Mouse (Mus musculus) liver, embryonic 14.5 days (tissue): ENCODE results near the gene Tgm5. TPM values are rescaled to one million over a fixed set of nuclear protein-coding genes. Genes with fewer than 3 reads are reported as not detected.
"Not testable (repeated sequence)": the region's sequence is repeated elsewhere in the genome, so short reads cannot be mapped to it uniquely, and the experiment has no call there.

Experiments used
- ATAC-seq: fragments of 200-750 bp; cut with Nextera tagmentation; 2 replicates; pipeline ENCODE4 v1.8.0; 2017; ENCODE audit warnings: moderate number of reproducible peaks, mild to moderate bottlenecking, moderate library complexity; ENCODE audit not compliant: insufficient read depth
- DNase-seq, 3 experiments: peaks; one replicate each; pipeline ENCODE4 v3.0.0-alpha.2; 2012 to 2013; ENCODE audit warnings: low read depth in 3 of 3, low spot score in 3 of 3
- H3K27ac ChIP-seq: fragments of 300-500 bp; sonication (generic); 2 replicates; pipeline ENCODE4 v1.5.1; 2014; ENCODE audit warnings: moderate library complexity, mild to moderate bottlenecking, control low read depth, inconsistent platforms
- H3K27me3 ChIP-seq: fragments of 300-500 bp; sonication (generic); 2 replicates; pipeline ENCODE4 v1.6.1; 2014; ENCODE audit warnings: mild to moderate bottlenecking, low read length, moderate library complexity; ENCODE audit not compliant: control insufficient read depth, insufficient read depth
- H3K36me3 ChIP-seq: fragments of 300-500 bp; sonication (generic); replicated peaks from 2 replicates; pipeline ENCODE4 v1.6.1; 2014; ENCODE audit warnings: low read depth; ENCODE audit not compliant: control insufficient read depth, insufficient read depth
- H3K4me1 ChIP-seq, 2 experiments: fragments of 200-500 bp in 1 of 2; fragments of 300-500 bp in 1 of 2; sonication (generic) in 1 of 2; replicated peaks; 2 replicates each; pipeline ENCODE4 v1.6.1; 2012 to 2014; ENCODE audit warnings: antibody characterized with exemption in 1 of 2, inconsistent platforms in 1 of 2, low read length in 1 of 2; ENCODE audit not compliant: control insufficient read depth in 2 of 2, insufficient read depth in 2 of 2
- H3K4me2 ChIP-seq: fragments of 300-500 bp; sonication (generic); 2 replicates; pipeline ENCODE4 v1.6.1; 2014; ENCODE audit warnings: low read depth, mild to moderate bottlenecking, control low read depth, moderate library complexity
- H3K4me3 ChIP-seq, 2 experiments: fragments of 200-500 bp in 1 of 2; fragments of 300-500 bp in 1 of 2; sonication (generic) in 1 of 2; 2 replicates each; pipeline ENCODE4 v1.5.1; 2012 to 2014; ENCODE audit warnings: low read depth in 2 of 2, low read length in 2 of 2, mild to moderate bottlenecking in 2 of 2, control low read depth in 1 of 2, inconsistent platforms in 1 of 2, moderate library complexity in 1 of 2; ENCODE audit not compliant: insufficient read depth in 1 of 2
- H3K9ac ChIP-seq: fragments of 300-500 bp; sonication (generic); replicated peaks from 2 replicates; pipeline ENCODE4 v1.6.1; 2014; ENCODE audit warnings: mild to moderate bottlenecking, control low read depth, moderate library complexity
- H3K9me3 ChIP-seq: fragments of 300-500 bp; sonication (generic); 2 replicates; pipeline ENCODE4 v1.6.1; 2016; ENCODE audit warnings: low read length, mixed read lengths; ENCODE audit not compliant: control insufficient read depth
- CTCF ChIP-seq: IDR thresholded peaks from 2 replicates; pipeline ENCODE4 v1.5.1; 2016; ENCODE audit warnings: antibody characterized with exemption, low read depth, control low read depth
- EP300 ChIP-seq: IDR thresholded peaks from 2 replicates; pipeline ENCODE4 v1.6.1; 2016; ENCODE audit warnings: antibody characterized with exemption, low read depth
- WGBS: fragments of 180-500 bp; shearing (Covaris S2); extraction: QIAGEN DNeasy Blood & Tissue Kit; methylation state at CpG from one replicate; pipeline ENCODE4 v1.1.7; 2014; ENCODE audit not compliant: insufficient replicate concordance; 5-methylcytosine and 5-hydroxymethylcytosine counted together
- polyA plus RNA-seq, 2 experiments: library from polyadenylated mRNA; depleted of rRNA in 1 of 2; stranded (reverse) in 1 of 2; unstranded in 1 of 2; fragments of >200 nt; fragmentation: Nextera tagmentation in 1 of 2; extraction: Ambion mirVana in 1 of 2; gene quantifications; 2 replicates each; pipeline versions ENCODE4 v1.2.1 to v1.2.3; 2012 to 2014

Tgm5 gene
- polyA plus RNA-seq, 2 experiments = not detected

DNA sequence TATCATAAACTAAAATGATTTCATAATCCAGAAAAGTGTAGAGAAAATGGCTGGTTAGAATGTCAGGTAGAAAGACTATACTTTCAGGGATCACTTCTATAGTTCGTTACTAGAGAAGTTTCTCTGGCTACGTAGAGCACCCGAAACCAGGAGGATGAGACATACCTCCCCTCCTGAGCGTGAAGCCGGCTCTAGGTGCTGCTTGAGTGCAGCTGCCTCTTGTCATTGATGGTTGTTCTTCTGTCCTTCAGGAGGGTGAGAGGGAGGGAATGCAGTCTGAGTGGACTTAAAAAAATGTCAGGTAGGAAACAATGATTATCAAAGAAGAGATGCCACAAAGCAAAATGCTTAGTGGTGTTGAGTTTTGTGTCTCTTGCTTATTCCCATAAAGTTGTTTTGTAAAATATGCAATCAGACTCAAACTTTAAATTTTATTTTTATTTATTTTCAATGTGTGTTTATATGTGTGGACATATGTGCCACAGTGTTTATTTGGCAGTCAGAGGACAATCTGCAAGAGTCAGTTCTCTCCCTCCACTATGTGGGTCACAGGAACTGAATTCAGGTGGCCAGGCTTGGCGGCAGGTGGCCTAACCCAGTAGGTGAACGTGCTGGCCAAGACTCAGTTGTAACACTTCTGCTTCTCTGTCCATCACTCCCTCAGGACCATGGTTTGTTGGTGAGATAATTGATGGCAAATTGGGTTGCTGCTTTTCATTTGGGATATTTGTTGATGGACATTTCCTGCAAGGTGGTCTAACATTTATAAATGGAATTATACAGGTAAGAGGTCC is 81.4 kb downstream of the Tgm5 start:
- Histone ChIP-seq H3K36me3 (no peaks in the 10 kb centered on the region), H3K4me1 (peaks cover 3% of the 10 kb centered on the region in 2 experiments; a peak in 3 of 4 replicates), H3K27me3 (no peaks in the 10 kb centered on the region), H3K4me2 (no peak overlapping the region), H3K27ac (no peak overlapping the region), H3K9me3 (no peaks in the 10 kb centered on the region), H3K4me3 (no peak overlapping the region), H3K9ac (no peak overlapping the region)
- WGBS = 76% methylated on average over 7 of the region's 7 CpGs
- DNase-seq (no peak), ATAC-seq (no peak)
- no peak for TF ChIP-seq EP300
- TF ChIP-seq CTCF = no peak

DNA sequence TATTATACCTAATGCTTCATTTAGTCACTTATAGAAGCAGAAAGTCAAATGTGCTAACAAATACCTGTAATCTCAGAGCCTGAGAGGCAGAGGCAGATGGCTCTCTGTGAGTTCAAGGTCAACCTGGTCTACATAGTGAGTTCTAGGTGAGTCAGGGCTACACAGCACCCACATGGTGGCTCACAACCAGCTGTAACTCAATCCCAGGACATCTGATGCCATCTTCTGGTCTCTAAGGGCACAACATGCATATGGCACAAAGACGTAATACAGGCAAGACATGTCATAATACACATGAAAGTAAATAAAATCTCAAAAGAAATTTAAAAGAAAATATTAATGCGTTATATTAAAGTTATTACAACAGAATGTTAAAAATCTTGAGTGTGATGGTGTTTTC is 82.1 kb downstream of the Tgm5 start:
- no peaks in the 10 kb centered on the region for H3K9me3 ChIP-seq

DNA sequence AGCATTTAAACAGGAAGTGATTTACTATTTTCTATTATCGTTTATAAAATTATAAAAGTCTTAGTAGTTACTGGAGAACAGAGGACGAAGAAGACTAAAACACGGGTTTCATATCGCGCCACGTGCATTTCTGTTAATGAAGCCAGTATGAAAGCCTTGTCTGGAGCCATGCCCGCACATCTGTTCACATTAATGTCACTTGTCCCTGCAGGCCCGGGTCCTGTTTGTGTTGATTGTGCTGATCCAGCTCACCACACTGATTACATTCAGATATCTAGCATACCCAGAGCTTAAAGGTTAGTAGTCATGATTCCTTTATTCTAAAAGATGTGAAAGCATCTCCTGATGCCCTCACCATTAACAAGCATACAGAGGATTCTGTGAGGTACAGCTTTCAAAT is 86.8 kb downstream of the Tgm5 start:
- Histone ChIP-seq H3K4me3 (no peak overlapping the region), H3K27me3 (no peaks in the 10 kb centered on the region), H3K4me1 (peaks cover 0 to 6% of the 10 kb centered on the region in 2 experiments; a peak in 2 of 4 replicates), H3K9me3 (no peaks in the 10 kb centered on the region), H3K4me2 (no peak overlapping the region), H3K27ac (no peak overlapping the region), H3K9ac (no peak overlapping the region), H3K36me3 (no peaks in the 10 kb centered on the region)
- WGBS = 57% methylated on average over 8 of the region's 8 CpGs
- peak in 2 of 3 experiments; percentile 29 to 33 for DNase-seq
- TF ChIP-seq CTCF = no peak
- peak; percentile 49 for TF ChIP-seq EP300
- peak; percentile 57; the same call in 1 of the 2 replicates for ATAC-seq

More for the DNA sequence above, 82.1 kb downstream of the Tgm5 start:
- 69% methylated on average over 2 of the region's 2 CpGs for WGBS
- no peak overlapping the region for H3K4me2 ChIP-seq
- no peaks in the 10 kb centered on the region for H3K27me3 ChIP-seq
- TF ChIP-seq EP300 (no peak), CTCF (peak; percentile 68)
- ATAC-seq = no peak
- no peaks in the 10 kb centered on the region for H3K36me3 ChIP-seq
- H3K27ac ChIP-seq = no peak overlapping the region
- no peak overlapping the region for H3K4me3 ChIP-seq
- H3K9ac ChIP-seq = no peak overlapping the region
- H3K4me1 ChIP-seq = peaks cover 0 to under 1% of the 10 kb centered on the region in 2 experiments; a peak in 2 of 4 replicates
- peak in 1 of 3 experiments; percentile 22 for DNase-seq

DNA sequence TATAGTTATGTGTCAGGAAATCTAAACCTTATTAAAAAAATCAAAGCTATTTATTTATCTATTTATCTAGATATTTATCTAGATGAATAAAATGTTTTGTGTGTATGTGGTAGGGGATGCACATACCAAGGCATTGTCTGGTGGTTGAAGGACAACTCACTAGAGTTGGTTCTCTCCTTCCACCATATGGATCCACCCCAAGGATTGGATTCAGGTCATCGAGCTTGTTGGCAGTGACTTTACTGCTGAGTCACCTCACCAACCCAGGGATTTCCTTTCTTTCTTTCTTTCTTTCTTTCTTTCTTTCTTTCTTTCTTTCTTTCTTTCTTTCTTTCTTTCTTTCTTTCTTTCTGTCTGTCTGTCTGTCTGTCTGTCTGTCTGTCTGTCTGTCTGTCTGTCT is 89.0 kb downstream of the Tgm5 start:
- not testable (repeated sequence) for H3K36me3 ChIP-seq, H3K27me3 ChIP-seq, H3K4me2 ChIP-seq, H3K27ac ChIP-seq, DNase-seq, H3K4me3 ChIP-seq, H3K4me1 ChIP-seq, ATAC-seq, H3K9ac ChIP-seq, H3K9me3 ChIP-seq
- 52% methylated on average over 1 of the region's 1 CpGs for WGBS

Other genes with a start within 250 kb of the Tgm5 start
- 7.6 and 13.7 TPM in 2 replicates for gene Cdan1, start 235.7 kb downstream of the Tgm5 start, polyA plus RNA-seq (2012; rRNA removed)
- gene Cdan1, start 235.7 kb downstream of the Tgm5 start, polyA plus RNA-seq (2014; fragmentation: Nextera tagmentation; extraction: Ambion mirVana) = 4.8 and 6.1 TPM in 2 replicates
- 0.60 and 0.81 TPM in 2 replicates for gene Ttbk2, start 235.2 kb downstream of the Tgm5 start, polyA plus RNA-seq (2012; rRNA removed)
- gene Ttbk2, start 235.2 kb downstream of the Tgm5 start, polyA plus RNA-seq (2014; fragmentation: Nextera tagmentation; extraction: Ambion mirVana) = 0.42 and 0.54 TPM in 2 replicates
- 5.1 and 6.0 TPM in 2 replicates for gene Ubr1, start 115.1 kb downstream of the Tgm5 start, polyA plus RNA-seq (2012; rRNA removed)
- gene Ubr1, start 115.1 kb downstream of the Tgm5 start, polyA plus RNA-seq (2014; fragmentation: Nextera tagmentation; extraction: Ambion mirVana) = 9.3 and 10.2 TPM in 2 replicates
- gene Tmem62, start 108.8 kb downstream of the Tgm5 start, polyA plus RNA-seq (2012; rRNA removed) = 1.6 and 1.8 TPM in 2 replicates
- 3.0 and 3.5 TPM in 2 replicates for gene Tmem62, start 108.8 kb downstream of the Tgm5 start, polyA plus RNA-seq (2014; fragmentation: Nextera tagmentation; extraction: Ambion mirVana)
- gene Ccndbp1, start 77.4 kb downstream of the Tgm5 start, polyA plus RNA-seq (2012; rRNA removed) = 26.9 and 38.1 TPM in 2 replicates
- 45.1 and 46.4 TPM in 2 replicates for gene Ccndbp1, start 77.4 kb downstream of the Tgm5 start, polyA plus RNA-seq (2014; fragmentation: Nextera tagmentation; extraction: Ambion mirVana)
- gene Epb42, start 48.8 kb downstream of the Tgm5 start, polyA plus RNA-seq (2012; rRNA removed) = 149 and 162 TPM in 2 replicates
- gene Epb42, start 48.8 kb downstream of the Tgm5 start, polyA plus RNA-seq (2014; fragmentation: Nextera tagmentation; extraction: Ambion mirVana) = 129 and 131 TPM in 2 replicates
- gene Tgm7, start 24.0 kb upstream of the Tgm5 start, polyA plus RNA-seq (2012; rRNA removed) = 0.02 TPM in 1 of 2 replicates, not detected in the other
- gene Tgm7, start 24.0 kb upstream of the Tgm5 start, polyA plus RNA-seq (2014; fragmentation: Nextera tagmentation; extraction: Ambion mirVana) = not detected in 2 replicates
- 3.7 and 5.6 TPM in 2 replicates for gene Adal, start 54.6 kb upstream of the Tgm5 start, polyA plus RNA-seq (2012; rRNA removed)
- gene Adal, start 54.6 kb upstream of the Tgm5 start, polyA plus RNA-seq (2014; fragmentation: Nextera tagmentation; extraction: Ambion mirVana) = 7.5 and 9.0 TPM in 2 replicates
- gene Lcmt2, start 54.8 kb upstream of the Tgm5 start, polyA plus RNA-seq (2012; rRNA removed) = 3.6 and 4.1 TPM in 2 replicates
- gene Lcmt2, start 54.8 kb upstream of the Tgm5 start, polyA plus RNA-seq (2014; fragmentation: Nextera tagmentation; extraction: Ambion mirVana) = 8.4 and 8.9 TPM in 2 replicates
- 13.0 and 15.0 TPM in 2 replicates for gene Tubgcp4, start 84.8 kb upstream of the Tgm5 start, polyA plus RNA-seq (2012; rRNA removed)
- gene Tubgcp4, start 84.8 kb upstream of the Tgm5 start, polyA plus RNA-seq (2014; fragmentation: Nextera tagmentation; extraction: Ambion mirVana) = 20.3 and 21.3 TPM in 2 replicates
- 1.5 and 2.0 TPM in 2 replicates for gene Zscan29, start 85.3 kb upstream of the Tgm5 start, polyA plus RNA-seq (2012; rRNA removed)
- gene Zscan29, start 85.3 kb upstream of the Tgm5 start, polyA plus RNA-seq (2014; fragmentation: Nextera tagmentation; extraction: Ambion mirVana) = 2.8 and 3.1 TPM in 2 replicates
- gene Trp53bp1, start 185.6 kb upstream of the Tgm5 start, polyA plus RNA-seq (2012; rRNA removed) = 16.4 and 17.0 TPM in 2 replicates
- 14.1 and 18.5 TPM in 2 replicates for gene Trp53bp1, start 185.6 kb upstream of the Tgm5 start, polyA plus RNA-seq (2014; fragmentation: Nextera tagmentation; extraction: Ambion mirVana)
- 0.04 TPM in 2 replicates for gene Map1a, start 203.8 kb upstream of the Tgm5 start, polyA plus RNA-seq (2012; rRNA removed)
- 0.09 TPM in 1 of 2 replicates, not detected in the other for gene Map1a, start 203.8 kb upstream of the Tgm5 start, polyA plus RNA-seq (2014; fragmentation: Nextera tagmentation; extraction: Ambion mirVana)